Mouse (Mus musculus) right cerebral cortex, postnatal 4 days (tissue): ENCODE data around the gene Stoml3.

Source experiments
- DNase-seq: peaks from one replicate; pipeline ENCODE4 v3.0.0-alpha.2; 2022

The Stoml3 gene

GRCm38 (mm10) chr3:53488353-53488752 is at the start of gene Stoml3:
Gene Stoml3, plus strand, starts transcription at chr3:53488653.
- no peak for DNase-seq

GRCm38 (mm10) chr3:53445540-53445939 is 42.9 kb upstream of the Stoml3 start:
- no peak for DNase-seq

GRCm38 (mm10) chr3:53446801-53447200 is 41.7 kb upstream of the Stoml3 start:
- peak; percentile 1 for DNase-seq

- DNase-seq, result no peak
These were observed 40.2 kb upstream of the Stoml3 start for GRCm38 (mm10) chr3:53448208-53448607.

GRCm38 (mm10) chr3:53450666-53451065 is 37.8 kb upstream of the Stoml3 start:
- peak; percentile 2 for DNase-seq

- no peak for DNase-seq
These were observed 36.1 kb upstream of the Stoml3 start for GRCm38 (mm10) chr3:53452351-53452750.

GRCm38 (mm10) chr3:53453346-53453745 is 35.1 kb upstream of the Stoml3 start:
- no peak for DNase-seq

GRCm38 (mm10) chr3:53454005-53454404 is 34.4 kb upstream of the Stoml3 start:
- no peak for DNase-seq

GRCm38 (mm10) chr3:53454561-53454960 is 33.9 kb upstream of the Stoml3 start:
- no peak for DNase-seq

- no peak for DNase-seq
These were observed 33.5 kb upstream of the Stoml3 start for GRCm38 (mm10) chr3:53454984-53455383.

- DNase-seq, result no peak
These were observed 30.7 kb upstream of the Stoml3 start for GRCm38 (mm10) chr3:53457750-53458149.

GRCm38 (mm10) chr3:53460106-53460505 is 28.3 kb upstream of the Stoml3 start:
- DNase-seq, result no peak

GRCm38 (mm10) chr3:53462701-53463045 is 25.8 kb upstream of the Stoml3 start:
- DNase-seq, result no peak

- DNase-seq, result peak; percentile 91
These were observed 25.2 kb upstream of the Stoml3 start, which contains the start of the genes Nhlrc3 and Proser1 for GRCm38 (mm10) chr3:53463046-53463764. Gene Nhlrc3, minus strand, starts transcription at chr3:53463332. Gene Proser1, plus strand, starts transcription at chr3:53463666.

GRCm38 (mm10) chr3:53463765-53464114 is 24.7 kb upstream of the Stoml3 start:
- no peak for DNase-seq

- DNase-seq, result no peak
These were observed 24.2 kb upstream of the Stoml3 start for GRCm38 (mm10) chr3:53464146-53464698.

- DNase-seq, result no peak
These were observed 23.1 kb upstream of the Stoml3 start for GRCm38 (mm10) chr3:53465330-53465729.

GRCm38 (mm10) chr3:53466481-53466880 is 22.0 kb upstream of the Stoml3 start:
- no peak for DNase-seq

- no peak for DNase-seq
These were observed 21.1 kb upstream of the Stoml3 start for GRCm38 (mm10) chr3:53467356-53467755.

GRCm38 (mm10) chr3:53469650-53470049 is 18.8 kb upstream of the Stoml3 start:
- DNase-seq, result no peak

GRCm38 (mm10) chr3:53472061-53472460 is 16.4 kb upstream of the Stoml3 start:
- DNase-seq, result no peak

GRCm38 (mm10) chr3:53474179-53474578 is 14.3 kb upstream of the Stoml3 start:
- DNase-seq, result no peak

GRCm38 (mm10) chr3:53475889-53476288 is 12.6 kb upstream of the Stoml3 start:
- peak; percentile 69 for DNase-seq

- no peak for DNase-seq
These were observed 11.0 kb upstream of the Stoml3 start for GRCm38 (mm10) chr3:53477468-53477867.
